Mouse (Mus musculus): ENCODE measurements around the gene Grik3.
"Not testable (repeated sequence)": the region's sequence is repeated elsewhere in the genome, so short reads cannot be mapped to it uniquely, and the experiment has no call there.

Grik3 gene

GRCm38 (mm10) chr4:125595011-125595410 lies 104.5 kb downstream of the Grik3 start:
- DNase-seq (ENCODE audit: low spot score): no peak

GRCm38 (mm10) chr4:125598677-125599076 lies 108.2 kb downstream of the Grik3 start:
- no peak for DNase-seq (ENCODE audit: low spot score)

GRCm38 (mm10) chr4:125599510-125600005 lies 109.1 kb downstream of the Grik3 start:
- DNase-seq (ENCODE audit: low spot score): no peak

- DNase-seq (ENCODE audit: low spot score): no peak
Observed at GRCm38 (mm10) chr4:125600642-125601041, 110.1 kb downstream of the Grik3 start.

- no peak for DNase-seq (ENCODE audit: low spot score)
Observed at GRCm38 (mm10) chr4:125601301-125601700, 110.8 kb downstream of the Grik3 start.

GRCm38 (mm10) chr4:125604494-125604893 lies 114.0 kb downstream of the Grik3 start:
- no peak for DNase-seq (ENCODE audit: low spot score)

GRCm38 (mm10) chr4:125606147-125606546 lies 115.6 kb downstream of the Grik3 start:
- DNase-seq (ENCODE audit: low spot score): no peak

GRCm38 (mm10) chr4:125607397-125608042 lies 117.0 kb downstream of the Grik3 start:
- DNase-seq (ENCODE audit: low spot score): no peak

- DNase-seq (ENCODE audit: low spot score): not testable (repeated sequence)
Observed at GRCm38 (mm10) chr4:125608896-125609295, 118.4 kb downstream of the Grik3 start.

- no peak for DNase-seq (ENCODE audit: low spot score)
Observed at GRCm38 (mm10) chr4:125609320-125610306, 119.1 kb downstream of the Grik3 start.

GRCm38 (mm10) chr4:125617851-125618250 lies 127.4 kb downstream of the Grik3 start:
- no peak for DNase-seq (ENCODE audit: low spot score)

GRCm38 (mm10) chr4:125618524-125619320 lies 128.2 kb downstream of the Grik3 start:
- DNase-seq (ENCODE audit: low spot score): no peak

GRCm38 (mm10) chr4:125624885-125625678 lies 134.6 kb downstream of the Grik3 start:
- DNase-seq (ENCODE audit: low spot score): no peak

- DNase-seq (ENCODE audit: low spot score): no peak
Observed at GRCm38 (mm10) chr4:125629544-125629943, 139.0 kb downstream of the Grik3 start.

GRCm38 (mm10) chr4:125635037-125635436 lies 144.5 kb downstream of the Grik3 start:
- DNase-seq (ENCODE audit: low spot score): no peak

GRCm38 (mm10) chr4:125636616-125637304 lies 146.3 kb downstream of the Grik3 start:
- DNase-seq (ENCODE audit: low spot score): no peak

- no peak for DNase-seq (ENCODE audit: low spot score)
Observed at GRCm38 (mm10) chr4:125637364-125637763, 146.9 kb downstream of the Grik3 start.

- no peak for DNase-seq (ENCODE audit: low spot score)
Observed at GRCm38 (mm10) chr4:125640520-125640919, 150.0 kb downstream of the Grik3 start.

- DNase-seq (ENCODE audit: low spot score): no peak
Observed at GRCm38 (mm10) chr4:125640921-125641663, 150.6 kb downstream of the Grik3 start.

Data from c-Kit-positive CD71-positive TER-119-positive erythroid progenitor cells, embryonic 14.5 days (primary cell).